27 mouse cellular contexts compared by ENCODE assay signal in genomic region chr15:26812856-26813255, GRCm38 (mm10).
DNase-seq lines count a peak whose midpoint lies in the region; ATAC-seq and TF ChIP-seq lines count a peak whose summit lies in the region.
"Had no signal": no experiment of that assay in that cellular context is flagged by ENCODE, and none has a peak within 500 bp of the region (broad histone marks: within the 10 kb centered on the region; RNA-seq: fewer than 3 reads in every experiment).

No protein-coding gene starts in this region.

- H3K36me3 ChIP-seq in kidney, postnatal 0 days (ENCODE audit: insufficient read depth, low read length), result no peaks in the 10 kb centered on the region
- H3K36me3 ChIP-seq: forebrain, embryonic 12.5 days; forebrain, embryonic 15.5 days; G1E; hindbrain, embryonic 12.5 days; hindbrain, embryonic 15.5 days had no signal

- no peak for ATAC-seq in kidney, postnatal 0 days (replicated peaks; ENCODE audit: low FRiP score, low read depth)
- ATAC-seq: forebrain, embryonic 15.5 days; Patski had no signal

- no peak for TF ChIP-seq CTCF in kidney, postnatal 0 days (IDR thresholded peaks at IDR 0.05; ENCODE audit: low read depth)

- no peaks in the 10 kb centered on the region for H3K27me3 ChIP-seq in kidney, postnatal 0 days (ENCODE audit: insufficient read depth, low read length)
- H3K27me3 ChIP-seq: CH12.LX; embryonic facial prominence, embryonic 15.5 days; forebrain, embryonic 12.5 days; forebrain, embryonic 15.5 days; hindbrain, embryonic 12.5 days; hindbrain, embryonic 15.5 days; Patski had no signal

- peak; percentile 9 for DNase-seq in gastrocnemius, postnatal 14 days
- no peak for DNase-seq in gastrocnemius, adult 18-20 months (ENCODE audit: low spot score)
- DNase-seq in kidney, postnatal 0 days (ENCODE audit: low spot score), result peak; percentile 70
- DNase-seq in kidney, adult 18-20 months, result no peak
- DNase-seq in kidney, postnatal 4 days, result peak; percentile 30 to 42
- DNase-seq in kidney, adult 11 months, result no peak
- peak; percentile 2 for DNase-seq in telencephalon, adult 2 months (ENCODE audit: low read depth, low spot score)
- no peak for DNase-seq in layer of hippocampus, adult 9-11 months
- DNase-seq: adrenal gland, postnatal 10 days; B cell, adult 2 months; cerebellum, adult 11-12 months; cerebellum, adult 8-10 months; cerebellum, postnatal 10 days; cerebellum, postnatal 36 days; embryo, embryonic 11 days; gastrocnemius, postnatal 10 days; heart, adult 11 months had no signal

- H3K9ac ChIP-seq in kidney, postnatal 0 days (ENCODE audit: low read depth, low read length), result no peak overlapping the region
- H3K9ac ChIP-seq: embryonic facial prominence, embryonic 15.5 days; forebrain, embryonic 12.5 days; forebrain, embryonic 15.5 days; hindbrain, embryonic 12.5 days; hindbrain, embryonic 15.5 days had no signal

- H3K4me3 ChIP-seq in kidney, postnatal 0 days (replicated peaks; ENCODE audit: low read depth, low read length), result no peak overlapping the region
- H3K4me3 ChIP-seq: embryonic facial prominence, embryonic 15.5 days; erythroblast, embryonic 14.5 days; forebrain, embryonic 12.5 days; forebrain, embryonic 15.5 days; hindbrain, embryonic 12.5 days; hindbrain, embryonic 15.5 days had no signal

- H3K9me3 ChIP-seq in kidney, postnatal 0 days (replicated peaks; ENCODE audit: low read length), result no peaks in the 10 kb centered on the region
- H3K9me3 ChIP-seq: embryonic facial prominence, embryonic 15.5 days; forebrain, embryonic 12.5 days; forebrain, embryonic 15.5 days; G1E; hindbrain, embryonic 12.5 days; hindbrain, embryonic 15.5 days had no signal

- H3K27ac ChIP-seq in kidney, postnatal 0 days, result no peak overlapping the region
- H3K27ac ChIP-seq: embryonic facial prominence, embryonic 15.5 days; forebrain, embryonic 12.5 days; forebrain, embryonic 15.5 days; hindbrain, embryonic 12.5 days; hindbrain, embryonic 15.5 days had no signal

- intact Hi-C loops in gastrocnemius, postnatal 14 days (cut with DNase I; ENCODE audit: low total_unique reads), result no loop called here

- H3K4me2 ChIP-seq in kidney, postnatal 0 days (ENCODE audit: low read length), result no peak overlapping the region
- H3K4me2 ChIP-seq: embryonic facial prominence, embryonic 15.5 days; forebrain, embryonic 12.5 days; forebrain, embryonic 15.5 days; heart, embryonic 11.5 days; hindbrain, embryonic 12.5 days; hindbrain, embryonic 15.5 days had no signal

- no peaks in the 10 kb centered on the region for H3K4me1 ChIP-seq in kidney, postnatal 0 days (replicated peaks; ENCODE audit: insufficient read depth, low read length)
- H3K4me1 ChIP-seq: forebrain, embryonic 12.5 days; forebrain, embryonic 15.5 days; hindbrain, embryonic 12.5 days; hindbrain, embryonic 15.5 days had no signal

- WGBS in kidney, postnatal 0 days, result 50% methylated on average over 3 of the region's 3 CpGs

Comparison
In these comparisons a context has a peak if more than half of its experiments do, and no peak if none do; other contexts are left out.
1. DNase-seq: peak in gastrocnemius, postnatal 14 days (single experiment), kidney, postnatal 0 days (single experiment), kidney, postnatal 4 days (2 of 2) and telencephalon, adult 2 months (single experiment); none in gastrocnemius, adult 18-20 months (single experiment), kidney, adult 18-20 months (single experiment), kidney, adult 11 months (single experiment) and layer of hippocampus, adult 9-11 months (single experiment).